Mouse (Mus musculus): ENCODE measurements around the gene Galnt16.

Galnt16 gene

DNA sequence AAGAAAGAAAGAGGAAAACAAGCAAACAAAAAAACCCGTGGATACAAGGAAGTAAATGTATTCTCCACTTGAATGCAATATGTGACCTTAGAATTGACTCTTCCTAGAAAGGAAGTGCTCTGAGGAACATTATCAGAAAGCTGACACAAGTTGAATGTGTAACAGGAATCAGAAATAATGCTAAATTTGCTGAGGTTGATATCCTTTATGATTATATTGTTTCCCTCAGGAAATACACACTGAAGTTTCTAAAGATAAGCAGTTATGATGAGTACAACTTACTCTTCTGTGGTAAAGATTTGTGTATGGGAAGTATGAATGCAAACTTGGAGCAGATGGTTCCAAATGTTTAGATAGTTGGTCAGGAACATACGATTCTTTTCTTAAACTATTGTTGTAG is 150.3 kb downstream of the Galnt16 start:
- no peak for DNase-seq (ENCODE audit: low read depth)

DNA sequence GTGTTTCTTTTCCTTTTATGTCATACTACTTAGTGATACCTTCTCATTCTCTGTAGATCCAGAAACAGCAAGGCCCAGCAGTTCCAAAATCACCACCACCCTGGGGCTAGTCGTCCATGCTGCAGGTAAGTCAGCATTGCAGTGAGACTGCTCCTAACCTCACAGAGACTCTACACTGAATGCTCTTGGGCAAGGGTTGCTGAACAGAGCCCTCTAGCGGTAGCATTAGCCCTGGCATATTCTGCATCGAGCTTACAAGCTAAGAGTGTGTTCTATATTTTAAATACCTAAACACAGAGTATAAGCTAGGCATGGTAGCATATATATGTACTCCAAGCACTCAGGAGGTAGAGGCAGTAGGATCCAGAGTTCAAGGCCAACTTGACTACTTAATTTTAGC is 155.1 kb downstream of the Galnt16 start:
- peak; percentile 67 for DNase-seq (ENCODE audit: low read depth)
